8 mouse cellular contexts compared by ENCODE assay signal in genomic region chr1:190927751-190928369, GRCm38 (mm10). TPM values are rescaled to one million over a fixed set of nuclear protein-coding genes. Genes with fewer than 3 reads are reported as not detected.
DNase-seq lines count a peak whose midpoint lies in the region; ATAC-seq and TF ChIP-seq lines count a peak whose summit lies in the region.

No protein-coding gene starts in this region.

- no peak for DNase-seq in heart, adult 2 months
- DNase-seq in heart, postnatal 4 days = no peak
- peak; percentile 47 for DNase-seq in Muller cell, postnatal 12 days (ENCODE audit: inconsistent ontology term)
- peak; percentile 14 for DNase-seq in liver
- DNase-seq in urinary bladder, adult 2 months (ENCODE audit: low spot score) = no peak
- no peak for DNase-seq in layer of hippocampus, adult 11-12 months (ENCODE audit: low spot score)

- H3K27me3 ChIP-seq in heart, adult 2 months (ENCODE audit: control insufficient read depth, insufficient read depth, low read length) = no peaks in the 10 kb centered on the region
- H3K27me3 ChIP-seq in forebrain, embryonic 16.5 days (replicated peaks; ENCODE audit: control insufficient read depth, insufficient read depth, low read length) = no peaks in the 10 kb centered on the region
- H3K27me3 ChIP-seq in neural tube, embryonic 13.5 days = no peaks in the 10 kb centered on the region; the same call in 1 of the 2 replicates

- TF ChIP-seq EP300 in heart, adult 2 months (IDR thresholded peaks at IDR 0.05; ENCODE audit: insufficient read depth, low read depth, low read length) = no peak

- peak overlapping the region; percentile 88 for H3K4me3 ChIP-seq in heart, adult 2 months
- H3K4me3 ChIP-seq in forebrain, embryonic 16.5 days (replicated peaks; ENCODE audit: low read length) = peak overlapping the region; percentile 87
- H3K4me3 ChIP-seq in neural tube, embryonic 13.5 days = peak overlapping the region; percentile 73

- no peaks in the 10 kb centered on the region; the same call in 1 of the 2 replicates for H3K79me2 ChIP-seq in heart, adult 2 months (replicated peaks; ENCODE audit: control insufficient read depth, insufficient read depth, low read length)

- H3K4me1 ChIP-seq in heart, adult 2 months (ENCODE audit: control insufficient read depth, insufficient read depth, low read length) = peaks cover 7% of the 10 kb centered on the region
- peaks cover 10% of the 10 kb centered on the region for H3K4me1 ChIP-seq in forebrain, embryonic 16.5 days (replicated peaks; ENCODE audit: control insufficient read depth, insufficient read depth, low read length)
- H3K4me1 ChIP-seq in neural tube, embryonic 13.5 days (replicated peaks) = peaks cover 29% of the 10 kb centered on the region

- peaks cover 3% of the 10 kb centered on the region for H3K36me3 ChIP-seq in heart, adult 2 months (ENCODE audit: control insufficient read depth, insufficient read depth, low read length)
- peaks cover under 1% of the 10 kb centered on the region; the same call in 1 of the 2 replicates for H3K36me3 ChIP-seq in forebrain, embryonic 16.5 days (ENCODE audit: control insufficient read depth, insufficient read depth)
- H3K36me3 ChIP-seq in neural tube, embryonic 13.5 days = peaks cover 2% of the 10 kb centered on the region; the same call in 1 of the 2 replicates

- H3K27ac ChIP-seq in heart, adult 2 months = peak overlapping the region; percentile 99
- H3K27ac ChIP-seq in forebrain, embryonic 16.5 days (ENCODE audit: low read length) = peak overlapping the region; percentile 99
- H3K27ac ChIP-seq in neural tube, embryonic 13.5 days (replicated peaks) = peak overlapping the region; percentile 99

- H3K9ac ChIP-seq in heart, adult 2 months (ENCODE audit: low read depth, low read length) = peak overlapping the region; percentile 68
- H3K9ac ChIP-seq in forebrain, embryonic 16.5 days (replicated peaks; ENCODE audit: low read depth, low read length) = peak overlapping the region; percentile 95
- peak overlapping the region; percentile 88 for H3K9ac ChIP-seq in neural tube, embryonic 13.5 days

- peak; percentile 34 for ATAC-seq in forebrain, embryonic 16.5 days
- ATAC-seq in neural tube, embryonic 13.5 days (ENCODE audit: low read depth) = no peak

- H3K9me3 ChIP-seq in forebrain, embryonic 16.5 days (ENCODE audit: control insufficient read depth, low read length) = no peaks in the 10 kb centered on the region
- H3K9me3 ChIP-seq in neural tube, embryonic 13.5 days = no peaks in the 10 kb centered on the region

- peak overlapping the region; percentile 87 for H3K4me2 ChIP-seq in forebrain, embryonic 16.5 days (ENCODE audit: low read length)
- H3K4me2 ChIP-seq in neural tube, embryonic 13.5 days = peak overlapping the region; percentile 68

- no peak for TF ChIP-seq POLR2A in heart, adult 2 months (IDR thresholded peaks at IDR 0.05; ENCODE audit: insufficient read depth, low read depth, low read length)

- no peak for TF ChIP-seq CTCF in heart, adult 2 months (IDR thresholded peaks at IDR 0.05)

- intact Hi-C loops in heart, adult 2 months (cut with DNase I) = loop anchor here (5.0 to 10.0 kb wide), 3 partner anchors 134 to 1207 kb away; partner anchors contain the start of genes Nsl1, Rcor3 and Tatdn3

- WGBS in heart, adult 2 months = 7% methylated on average over 16 of the region's 16 CpGs
- 21% methylated on average over 16 of the region's 16 CpGs for WGBS in forebrain, embryonic 16.5 days
- WGBS in neural tube, embryonic 13.5 days = 23% methylated on average over 16 of the region's 16 CpGs

RNA-seq across cellular contexts. Expression of gene Angel2, which starts 2.9 kb away (rescaled TPM):
- 10 to 100 TPM; 27.7 to 28.0 TPM for total RNA-seq in heart, adult 2 months (2021)
- 18.5 and 23.8 TPM in 2 replicates for polyA plus RNA-seq in heart, adult 2 months (2012; rRNA removed)
- total RNA-seq in heart, postnatal 4 days (2021) = 10 to 100 TPM; 31.1 to 38.1 TPM
- 60.3 and 72.0 TPM in 2 replicates for polyA plus RNA-seq in forebrain, embryonic 16.5 days (2015; fragmentation: Nextera tagmentation; extraction: Ambion mirVana)
- 51.4 and 63.2 TPM in 2 replicates for polyA plus RNA-seq in neural tube, embryonic 13.5 days (2015; fragmentation: Nextera tagmentation; extraction: Ambion mirVana)
- 45.3 and 50.5 TPM in 2 replicates for polyA plus RNA-seq in urinary bladder, adult 2 months (2012; rRNA removed)

RNA-seq across cellular contexts. Expression of gene Rps6kc1, which starts 16.3 kb away (rescaled TPM):
- 10 to 100 TPM; 15.6 to 18.9 TPM for total RNA-seq in heart, adult 2 months (2021)
- polyA plus RNA-seq in heart, adult 2 months (2012; rRNA removed) = 6.9 and 9.3 TPM in 2 replicates
- 10 to 100 TPM; 23.1 to 23.6 TPM for total RNA-seq in heart, postnatal 4 days (2021)
- 31.9 and 32.7 TPM in 2 replicates for polyA plus RNA-seq in forebrain, embryonic 16.5 days (2015; fragmentation: Nextera tagmentation; extraction: Ambion mirVana)
- 26.9 and 28.4 TPM in 2 replicates for polyA plus RNA-seq in neural tube, embryonic 13.5 days (2015; fragmentation: Nextera tagmentation; extraction: Ambion mirVana)
- 9.5 and 13.8 TPM in 2 replicates for polyA plus RNA-seq in urinary bladder, adult 2 months (2012; rRNA removed)

RNA-seq across cellular contexts. Expression of gene Vash2, which starts 51.2 kb away (rescaled TPM):
- total RNA-seq in heart, adult 2 months (2021) = under 1 TPM; 0.31 to 0.41 TPM
- polyA plus RNA-seq in heart, adult 2 months (2012; rRNA removed) = 0.27 and 0.50 TPM in 2 replicates
- total RNA-seq in heart, postnatal 4 days (2021) = 10 to 100 TPM; 31.5 to 31.9 TPM
- 99.9 and 109 TPM in 2 replicates for polyA plus RNA-seq in forebrain, embryonic 16.5 days (2015; fragmentation: Nextera tagmentation; extraction: Ambion mirVana)
- polyA plus RNA-seq in neural tube, embryonic 13.5 days (2015; fragmentation: Nextera tagmentation; extraction: Ambion mirVana) = 90.3 and 94.0 TPM in 2 replicates
- 0.56 and 0.88 TPM in 2 replicates for polyA plus RNA-seq in urinary bladder, adult 2 months (2012; rRNA removed)

Comparison
In these comparisons a context has a peak if more than half of its experiments do, and no peak if none do; other contexts are left out.
1. DNase-seq: peak in Muller cell, postnatal 12 days (single experiment) and liver (single experiment); none in heart, adult 2 months (0 of 2), heart, postnatal 4 days (single experiment), urinary bladder, adult 2 months (single experiment) and layer of hippocampus, adult 11-12 months (single experiment).
2. RNA of gene Vash2, which starts 51.2 kb away (polyA plus RNA-seq): 99.9 to 109 TPM in forebrain, embryonic 16.5 days and 90.3 to 94.0 TPM in neural tube, embryonic 13.5 days; 0.56 to 0.88 TPM in urinary bladder, adult 2 months and 0.27 to 0.50 TPM in heart, adult 2 months; every median in the first group is over 10 times any median in the second.
3. Peak in every context shown above with its lines, with median percentiles within 50 percentile points of each other: H3K27ac ChIP-seq, H3K4me3 ChIP-seq and H3K9ac ChIP-seq.